Mouse (Mus musculus) CH12.LX (cell line): ENCODE results near the gene Tsku. TPM values are rescaled to one million over a fixed set of nuclear protein-coding genes. Genes with fewer than 3 reads are reported as not detected.

Experiments
- DNase-seq: peaks from one replicate; pipeline ENCODE4 v3.0.0-alpha.2; 2013; ENCODE audit errors: extremely low read depth
- H3K27ac ChIP-seq: 2 replicates; pipeline ENCODE4 v1.5.1; 2012; ENCODE audit warnings: low read depth, mild to moderate bottlenecking, control low read depth, moderate library complexity; ENCODE audit not compliant: insufficient read depth
- H3K27me3 ChIP-seq: replicated peaks from 2 replicates; pipeline ENCODE3; 2012; ENCODE audit warnings: inconsistent platforms
- H3K36me3 ChIP-seq, 2 experiments: replicated peaks in 1 of 2; 2 replicates each; pipeline versions ENCODE3 to v1.6.1; 2012; ENCODE audit warnings: inconsistent platforms in 1 of 2, low read length in 1 of 2, mild to moderate bottlenecking in 1 of 2, mixed read lengths in 1 of 2, moderate library complexity in 1 of 2; ENCODE audit not compliant: control insufficient read depth in 1 of 2, insufficient read depth in 1 of 2
- H3K4me1 ChIP-seq, 2 experiments: 2 replicates each; pipeline ENCODE4 v1.6.1; 2012; ENCODE audit warnings: inconsistent platforms in 1 of 2, moderate library complexity in 1 of 2; ENCODE audit not compliant: insufficient read depth in 2 of 2, control insufficient read depth in 1 of 2
- H3K4me2 ChIP-seq: 2 replicates; pipeline ENCODE4 v1.6.1; 2012; ENCODE audit warnings: low read depth, mild to moderate bottlenecking, control low read depth; ENCODE audit not compliant: poor library complexity, insufficient read depth, severe bottlenecking
- H3K4me3 ChIP-seq, 3 experiments: fragments of 150-350 bp in 1 of 3; sonication (generic) in 1 of 3; replicated peaks in 1 of 3; 2 replicates each; pipeline versions ENCODE3 to v1.5.1; 2011 to 2012; ENCODE audit warnings: low read depth in 2 of 3, low read length in 2 of 3, mild to moderate bottlenecking in 2 of 3, moderate library complexity in 2 of 3, control low read depth in 1 of 3, improper control_type of control experiment in 1 of 3, inconsistent platforms in 1 of 3, mixed read lengths in 1 of 3; ENCODE audit not compliant: poor library complexity in 1 of 3
- H3K79me2 ChIP-seq: replicated peaks from 2 replicates; pipeline ENCODE4 v1.6.1; 2012; ENCODE audit warnings: mild to moderate bottlenecking, moderate library complexity; ENCODE audit not compliant: control insufficient read depth, poor library complexity, insufficient read depth, severe bottlenecking; ENCODE audit errors: extremely low read depth
- H3K9ac ChIP-seq: 2 replicates; pipeline ENCODE4 v1.6.1; 2012; ENCODE audit warnings: low read depth, mild to moderate bottlenecking, control low read depth, moderate library complexity; ENCODE audit not compliant: insufficient read depth
- H3K9me3 ChIP-seq: replicated peaks from 2 replicates; pipeline ENCODE3; 2012; ENCODE audit warnings: low read length, inconsistent platforms, mixed read lengths
- BHLHE40 ChIP-seq: IDR thresholded peaks from 2 replicates; pipeline ENCODE4 v1.6.1; 2011; ENCODE audit warnings: mild to moderate bottlenecking, low read depth, low read length, improper control_type of control experiment
- CHD2 ChIP-seq: IDR thresholded peaks from 2 replicates; pipeline ENCODE4 v1.6.1; 2011; ENCODE audit warnings: low read length, improper control_type of control experiment
- E2F4 ChIP-seq: IDR thresholded peaks from 2 replicates; pipeline ENCODE4 v1.6.1; 2011; ENCODE audit warnings: low read depth, low read length, improper control_type of control experiment; ENCODE audit not compliant: insufficient replicate concordance
- ELF1 ChIP-seq: IDR thresholded peaks from 2 replicates; pipeline ENCODE4 v1.6.1; 2014; ENCODE audit warnings: low read depth, mild to moderate bottlenecking, inconsistent platforms, low read length, improper control_type of control experiment
- EP300 ChIP-seq: IDR thresholded peaks from 2 replicates; pipeline ENCODE4 v1.6.1; 2011; ENCODE audit warnings: low read length, improper control_type of control experiment
- ETS1 ChIP-seq: conservative IDR thresholded peaks from 2 replicates; pipeline ENCODE4 v1.6.1; 2012; ENCODE audit warnings: low read depth, mild to moderate bottlenecking, inconsistent platforms, low read length, improper control_type of control experiment, moderate library complexity
- JUN ChIP-seq: IDR thresholded peaks from 2 replicates; pipeline ENCODE4 v1.6.1; 2011; ENCODE audit warnings: low read depth, mild to moderate bottlenecking, low read length, improper control_type of control experiment, moderate library complexity; ENCODE audit not compliant: insufficient read depth
- JUND ChIP-seq: conservative IDR thresholded peaks from 2 replicates; pipeline ENCODE4 v1.6.1; 2011; ENCODE audit warnings: low read depth, low read length, improper control_type of control experiment
- KAT2A ChIP-seq: IDR thresholded peaks from 2 replicates; pipeline ENCODE4 v1.6.1; 2012; ENCODE audit warnings: low read length, improper control_type of control experiment, inconsistent platforms; ENCODE audit not compliant: insufficient replicate concordance
- MAFK ChIP-seq: IDR thresholded peaks from 2 replicates; pipeline ENCODE4 v1.6.1; 2011; ENCODE audit warnings: low read length, improper control_type of control experiment; ENCODE audit not compliant: insufficient replicate concordance
- MAX ChIP-seq: IDR thresholded peaks from 2 replicates; pipeline ENCODE4 v1.6.1; 2011; ENCODE audit warnings: low read length, improper control_type of control experiment
- MAZ ChIP-seq: IDR thresholded peaks from 2 replicates; pipeline ENCODE4 v1.6.1; 2012; ENCODE audit warnings: low read depth, mild to moderate bottlenecking, inconsistent platforms, low read length, improper control_type of control experiment, moderate library complexity
- MEF2A ChIP-seq: IDR thresholded peaks from 2 replicates; pipeline ENCODE4 v1.6.1; 2014; ENCODE audit warnings: low read depth, mild to moderate bottlenecking, inconsistent platforms, low read length, improper control_type of control experiment, borderline replicate concordance
- PAX5 ChIP-seq: IDR thresholded peaks from 2 replicates; pipeline ENCODE4 v1.6.1; 2012; ENCODE audit warnings: low read length, inconsistent platforms, mixed read lengths
- POLR2AphosphoS2 ChIP-seq: IDR thresholded peaks from 2 replicates; pipeline ENCODE4 v1.6.1; 2011; ENCODE audit warnings: low read depth, low read length, improper control_type of control experiment
- RAD21 ChIP-seq: IDR thresholded peaks from 2 replicates; pipeline ENCODE4 v1.6.1; 2011; ENCODE audit warnings: low read depth, mild to moderate bottlenecking, low read length, improper control_type of control experiment, moderate library complexity
- RCOR1 ChIP-seq: conservative IDR thresholded peaks from 2 replicates; pipeline ENCODE4 v1.6.1; 2012; ENCODE audit warnings: low read depth, mild to moderate bottlenecking, inconsistent platforms, low read length, improper control_type of control experiment
- SIN3A ChIP-seq: IDR thresholded peaks from 2 replicates; pipeline ENCODE4 v1.6.1; 2012; ENCODE audit warnings: low read length, improper control_type of control experiment, inconsistent platforms
- UBTF ChIP-seq: IDR thresholded peaks from 2 replicates; pipeline ENCODE4 v1.6.1; 2012; ENCODE audit warnings: low read depth, mild to moderate bottlenecking, inconsistent platforms, low read length, improper control_type of control experiment, moderate library complexity
- ZC3H11A ChIP-seq: IDR thresholded peaks from 2 replicates; pipeline ENCODE4 v1.6.1; 2012; ENCODE audit warnings: low read depth, mild to moderate bottlenecking, inconsistent platforms, low read length, improper control_type of control experiment
- ZMIZ1 ChIP-seq: IDR thresholded peaks from 2 replicates; pipeline ENCODE4 v1.6.1; 2012; ENCODE audit warnings: low read depth, mild to moderate bottlenecking, inconsistent platforms, low read length, improper control_type of control experiment
- dilution Hi-C: fragments of 300-500 bp; cut with MboI; formaldehyde crosslinking; loops from 2 replicates; pipeline ENCODE4 v1.14.3; 2020; ENCODE audit warnings: low sequenced_read_pairs; ENCODE audit not compliant: extremely low pct_unique_long_range_greater_than_20kb, extremely low pct_ligation_motif_present
- in situ Hi-C: fragments of 300-500 bp; cut with MboI; formaldehyde crosslinking; loops from 3 replicates; pipeline ENCODE4 v1.14.3; 2019; ENCODE audit warnings: low sequenced_read_pairs, low pct_ligation_motif_present, low pct_unique_long_range_greater_than_20kb, mixed read lengths
- polyA plus RNA-seq: library from polyadenylated mRNA; unstranded; fragments of >175 nt; gene quantifications from 2 replicates; pipeline ENCODE4 v1.2.1, GENCODE M21; 2012; ENCODE audit warnings: low read depth; ENCODE audit not compliant: insufficient read length
- total RNA-seq, 2 experiments: library from RNA; depleted of rRNA; stranded (reverse); fragments of 300-350 nt in 1 of 2; fragments of >200 nt in 1 of 2; gene quantifications; 2 replicates each; pipeline ENCODE4 v1.2.3; 2012 to 2014

Gene Tsku
- total and polyA plus RNA-seq, 3 experiments, result 1.4 to 3.9 (median 3.9) TPM

- in situ Hi-C loops, result no loop called here
- TF ChIP-seq SIN3A (no peak), POLR2AphosphoS2 (no peak), ZMIZ1 (no peak), MAZ (no peak), MAFK (no peak), E2F4 (no peak), ZC3H11A (no peak), RAD21 (no peak), PAX5 (no peak)
- TF ChIP-seq, all 38 proteins: peak for 0
- Histone ChIP-seq H3K27me3 (no peaks in the 10 kb centered on the region), H3K4me1 (peaks cover 0 to 20% of the 10 kb centered on the region in 2 experiments; a peak in 2 of 4 replicates), H3K36me3 (no peaks in the 10 kb centered on the region), H3K4me3 (no peak overlapping the region), H3K79me2 (no peaks in the 10 kb centered on the region), H3K4me2 (no peak overlapping the region), H3K9ac (no peak overlapping the region), H3K27ac (no peak overlapping the region), H3K9me3 (no peaks in the 10 kb centered on the region)
- dilution Hi-C loops, result no loop called here
- DNase-seq, result no peak
Observed at GRCm38 (mm10) chr7:98323288-98324019, 37.7 kb downstream of the Tsku start.

- Histone ChIP-seq H3K4me2 (no peak overlapping the region), H3K27me3 (no peaks in the 10 kb centered on the region), H3K9ac (no peak overlapping the region), H3K36me3 (no peaks in the 10 kb centered on the region), H3K9me3 (no peaks in the 10 kb centered on the region), H3K79me2 (no peaks in the 10 kb centered on the region), H3K4me3 (no peak overlapping the region), H3K27ac (no peak overlapping the region), H3K4me1 (peaks cover 0 to 20% of the 10 kb centered on the region in 2 experiments; a peak in 2 of 4 replicates)
- peak; percentile 47; the same call in 1 of the 2 replicates for TF ChIP-seq EP300
- no peak for TF ChIP-seq KAT2A
- peak; percentile 7 for DNase-seq
- in situ Hi-C loops, result no loop called here
- dilution Hi-C loops, result no loop called here
Observed at GRCm38 (mm10) chr7:98322415-98322814, 38.7 kb downstream of the Tsku start.

- no peaks in the 10 kb centered on the region for H3K79me2 ChIP-seq
- no peaks in the 10 kb centered on the region for H3K27me3 ChIP-seq
- H3K9me3 ChIP-seq, result no peaks in the 10 kb centered on the region
- in situ Hi-C loops, result no loop called here
- H3K4me1 ChIP-seq, result peaks cover 0 to 20% of the 10 kb centered on the region in 2 experiments; a peak in 2 of 4 replicates
- no peak for DNase-seq
- TF ChIP-seq JUND, result no peak
- TF ChIP-seq ETS1, result no peak
- no peak for TF ChIP-seq EP300
- TF ChIP-seq MAFK, result no peak
- TF ChIP-seq MAX, result no peak
- no peak for TF ChIP-seq MEF2A
- TF ChIP-seq RCOR1, result no peak
- TF ChIP-seq BHLHE40, result no peak
- TF ChIP-seq JUN, result no peak
- no peak for TF ChIP-seq UBTF
- no peak for TF ChIP-seq POLR2AphosphoS2
- TF ChIP-seq CHD2, result no peak
- TF ChIP-seq ELF1, result no peak
- TF ChIP-seq E2F4, result no peak
- no peak for TF ChIP-seq RAD21
- H3K9ac ChIP-seq, result no peak within 1 kb of the TSS
- H3K27ac ChIP-seq, result no peak within 1 kb of the TSS
- H3K4me3 ChIP-seq, result no peak within 1 kb of the TSS
- no peak within 1 kb of the TSS for H3K4me2 ChIP-seq
- H3K36me3 ChIP-seq, result no peaks in the 10 kb centered on the region
- dilution Hi-C loops, result no loop called here
Observed at GRCm38 (mm10) chr7:98321083-98321482, 40.0 kb downstream of the Tsku start, which contains the start of gene Acer3. Acer3 (minus strand) TSS chr7:98321208.
